Mouse (Mus musculus): Measurements from ENCODE around the gene Rab3il1. TPM values are rescaled to one million over a fixed set of nuclear protein-coding genes. Genes with fewer than 3 reads are reported as not detected.

The Rab3il1 gene
- total RNA-seq, 4 experiments from 2014 or later, result 9.4 to 20.4 (median 14.0) TPM

DNA sequence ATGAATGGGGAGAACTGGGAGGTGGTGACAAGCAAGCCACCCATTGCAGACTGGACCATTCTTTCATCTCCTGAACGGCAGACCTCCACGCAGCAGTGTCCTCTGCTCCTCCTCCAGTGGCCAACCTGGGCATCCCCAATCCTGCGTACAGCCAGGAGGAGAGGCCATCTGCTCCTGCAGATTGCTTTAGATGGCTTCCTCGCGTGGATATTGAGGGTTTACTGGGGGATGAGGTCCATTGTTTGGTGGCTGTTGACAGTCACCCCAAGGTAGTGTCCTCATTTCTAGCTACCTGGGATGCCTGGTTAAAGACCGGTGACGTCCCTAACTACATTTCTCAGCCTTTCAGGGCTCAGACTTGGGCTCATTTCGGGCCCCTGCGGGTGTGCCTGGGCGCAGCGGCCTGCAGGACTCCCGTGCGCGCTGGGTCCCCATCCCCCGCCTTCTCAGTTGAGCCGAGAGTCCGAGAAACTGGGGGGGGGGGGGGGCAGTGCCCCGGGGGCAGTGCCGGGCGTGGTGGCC is 39.5 kb downstream of the Rab3il1 start:
- DNase-seq (ENCODE audit: low spot score in 2 of 2), result no peak

DNA sequence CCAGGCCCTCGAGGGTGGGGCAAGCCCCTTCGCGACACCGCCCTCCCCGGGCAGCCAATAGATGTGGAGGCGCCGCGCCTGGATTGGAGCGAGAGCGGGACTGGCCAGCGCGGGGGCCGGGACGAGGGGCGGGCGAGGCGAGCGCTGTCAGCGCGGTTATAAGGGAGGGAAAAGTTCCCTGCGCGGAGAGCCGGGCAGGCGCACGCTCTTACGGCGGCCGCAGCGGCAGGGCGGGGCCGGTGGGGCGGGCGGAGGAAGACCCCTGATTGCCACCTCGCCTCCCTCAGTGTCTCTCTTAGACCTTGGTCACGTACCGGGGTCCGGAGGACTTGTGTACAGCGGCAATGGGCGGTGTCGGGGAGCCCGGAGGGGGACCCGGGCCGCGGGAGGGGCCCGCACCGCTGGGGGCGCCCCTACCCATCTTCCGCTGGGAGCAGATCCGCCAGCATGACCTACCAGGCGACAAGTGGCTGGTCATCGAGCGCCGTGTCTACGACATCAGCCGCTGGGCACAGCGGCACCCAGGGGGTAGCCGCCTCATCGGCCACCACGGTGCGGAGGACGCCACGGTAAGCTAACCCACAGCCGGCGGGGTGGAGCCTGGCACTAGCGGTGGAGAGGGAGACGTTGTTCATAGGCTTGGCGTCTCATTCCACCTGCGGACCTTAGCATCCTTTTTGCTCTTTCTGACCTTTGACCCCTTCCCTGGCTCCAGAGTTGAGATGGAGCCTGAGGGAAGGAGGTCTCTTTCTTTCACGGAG is 40.1 kb downstream of the Rab3il1 start, which contains the start of gene Fads3:
Gene Fads3 (plus strand): TSS at position 182 of the 761 bp plus-strand sequence.
- peak in 1 of 2 experiments; percentile 67 for DNase-seq (ENCODE audit: low spot score in 2 of 2)

GRCm38 (mm10) chr19:10042232-10042631 is 40.8 kb downstream of the Rab3il1 start:
- DNase-seq (ENCODE audit: low spot score in 2 of 2), result no peak

DNA sequence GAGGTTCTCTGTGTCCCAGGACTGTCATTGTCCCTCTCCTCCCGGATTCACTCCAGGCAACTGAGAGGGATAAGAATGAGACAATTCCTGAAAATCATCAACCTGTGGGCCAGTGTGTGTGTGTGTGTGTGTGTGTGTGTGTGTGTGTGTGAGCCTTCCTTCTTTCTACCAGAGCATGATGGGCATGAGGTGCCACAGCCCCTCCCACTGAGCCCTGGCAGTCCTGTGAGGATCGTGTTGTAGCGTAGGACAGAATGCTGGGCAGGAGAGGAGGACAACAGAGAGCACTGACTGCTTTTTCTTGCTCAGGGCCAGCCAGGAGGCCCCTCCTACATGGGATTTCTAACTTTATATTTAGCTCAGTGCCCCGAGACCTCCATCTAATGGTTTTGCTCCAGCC is 41.3 kb downstream of the Rab3il1 start:
- DNase-seq (ENCODE audit: low spot score in 2 of 2), result no peak

GRCm38 (mm10) chr19:10043643-10044042 is 42.2 kb downstream of the Rab3il1 start:
- no peak for DNase-seq (ENCODE audit: low spot score in 2 of 2)

GRCm38 (mm10) chr19:10045707-10046106 is 44.2 kb downstream of the Rab3il1 start:
- DNase-seq (ENCODE audit: low spot score in 2 of 2), result no peak

DNA sequence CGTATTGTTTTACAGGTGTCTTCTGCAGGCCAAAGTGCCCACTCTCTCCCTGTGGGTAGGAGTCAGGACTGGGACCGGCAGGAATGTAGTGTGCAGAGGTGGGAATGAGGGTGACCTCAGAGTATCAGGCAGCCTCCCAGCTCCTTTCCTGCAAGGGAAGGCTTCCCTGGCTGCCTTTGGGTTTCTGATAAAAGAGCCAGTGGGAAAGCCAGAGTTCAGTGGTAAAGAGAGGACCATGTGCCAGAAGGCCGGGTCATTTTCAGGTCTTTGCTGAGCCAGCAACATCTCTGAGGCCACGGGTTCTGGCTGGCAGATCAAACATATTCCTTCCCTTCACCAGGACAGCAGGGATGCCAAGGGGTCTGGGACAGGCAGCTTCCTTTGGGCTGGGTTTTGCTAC is 44.9 kb downstream of the Rab3il1 start:
- DNase-seq (ENCODE audit: low spot score in 2 of 2), result no peak

GRCm38 (mm10) chr19:10046983-10047382 is 45.5 kb downstream of the Rab3il1 start:
- DNase-seq (ENCODE audit: low spot score in 2 of 2), result no peak

- DNase-seq (ENCODE audit: low spot score in 2 of 2), result no peak
These were observed 48.1 kb downstream of the Rab3il1 start for GRCm38 (mm10) chr19:10049533-10049932.

DNA sequence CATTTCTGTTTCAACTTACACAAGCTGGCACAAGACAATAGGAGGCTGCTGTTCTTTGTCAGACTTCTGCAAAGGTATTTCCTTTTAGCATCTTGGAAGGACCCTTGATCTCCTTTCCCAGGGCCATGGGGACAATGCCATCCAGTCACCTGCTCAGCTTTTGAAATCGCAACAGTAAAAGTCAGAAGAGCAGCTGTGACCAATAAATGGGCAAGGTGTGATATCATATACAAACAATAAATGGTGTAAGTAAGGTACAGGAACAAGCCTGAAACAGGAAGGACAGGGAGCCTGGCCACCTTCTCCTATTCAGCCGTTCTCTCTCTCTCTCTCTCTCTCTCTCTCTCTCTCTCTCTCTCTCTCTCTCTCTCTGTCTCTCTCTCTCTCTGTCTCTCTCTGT is 49.0 kb downstream of the Rab3il1 start:
- no peak for DNase-seq (ENCODE audit: low spot score in 2 of 2)

- DNase-seq (ENCODE audit: low spot score in 2 of 2), result no peak
These were observed 51.2 kb downstream of the Rab3il1 start for GRCm38 (mm10) chr19:10052698-10053097.

GRCm38 (mm10) chr19:10053692-10054260 is 52.3 kb downstream of the Rab3il1 start:
- no peak for DNase-seq (ENCODE audit: low spot score in 2 of 2)

DNA sequence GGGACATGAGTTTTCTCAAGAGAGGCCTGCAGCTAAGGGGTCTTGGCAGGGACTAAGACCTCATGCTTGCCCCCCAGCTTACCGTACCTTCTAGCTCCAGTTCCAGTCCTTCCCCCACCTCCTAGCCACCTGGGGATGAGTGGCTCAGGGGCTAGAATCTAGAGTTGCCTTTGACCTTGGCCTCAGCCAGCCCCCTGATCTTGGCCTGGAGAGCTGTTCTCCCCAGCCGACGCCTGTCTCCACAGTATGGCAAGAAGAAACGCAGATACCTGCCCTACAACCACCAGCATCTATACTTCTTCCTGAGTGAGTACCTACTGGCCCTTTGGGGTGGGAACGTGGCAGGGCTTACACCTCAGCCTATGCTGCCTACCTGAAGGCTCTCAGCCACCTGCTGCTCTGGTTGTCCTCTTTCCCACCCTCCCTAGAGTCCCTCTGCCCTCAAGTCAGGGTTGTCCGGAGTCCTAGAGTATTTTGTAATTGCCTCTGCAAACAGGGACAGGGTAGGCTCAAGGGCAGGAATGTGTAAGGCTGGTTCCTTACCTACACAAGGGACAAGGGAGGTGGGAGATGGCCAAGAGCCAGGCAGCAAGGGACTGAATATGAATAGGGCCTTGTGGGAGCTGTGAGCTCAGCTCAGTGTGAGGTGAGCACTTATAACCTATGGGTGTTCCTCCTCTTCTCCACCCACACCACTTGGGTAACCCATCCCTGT is 53.0 kb downstream of the Rab3il1 start:
- DNase-seq (ENCODE audit: low spot score in 2 of 2), result no peak

DNA sequence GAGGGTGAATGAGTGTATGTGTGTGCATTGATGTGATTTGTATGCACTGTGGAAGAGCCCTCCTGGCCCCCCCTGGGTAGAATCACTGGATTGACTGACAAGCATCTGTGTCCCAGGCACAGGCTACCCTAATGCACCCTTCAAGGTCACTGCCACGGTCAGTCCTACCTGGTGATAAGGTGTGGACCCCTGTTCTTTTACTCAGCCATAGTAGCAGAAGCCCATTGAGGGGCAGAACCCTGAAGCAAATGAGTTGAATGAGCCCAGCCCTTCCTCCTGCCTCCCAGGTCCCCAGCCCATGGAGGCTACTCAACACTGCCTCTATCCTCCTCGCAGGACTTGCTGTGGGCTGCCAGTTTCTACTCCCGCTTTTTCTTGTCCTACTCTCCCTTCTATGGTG is 53.8 kb downstream of the Rab3il1 start:
- no peak for DNase-seq (ENCODE audit: low spot score in 2 of 2)

DNA sequence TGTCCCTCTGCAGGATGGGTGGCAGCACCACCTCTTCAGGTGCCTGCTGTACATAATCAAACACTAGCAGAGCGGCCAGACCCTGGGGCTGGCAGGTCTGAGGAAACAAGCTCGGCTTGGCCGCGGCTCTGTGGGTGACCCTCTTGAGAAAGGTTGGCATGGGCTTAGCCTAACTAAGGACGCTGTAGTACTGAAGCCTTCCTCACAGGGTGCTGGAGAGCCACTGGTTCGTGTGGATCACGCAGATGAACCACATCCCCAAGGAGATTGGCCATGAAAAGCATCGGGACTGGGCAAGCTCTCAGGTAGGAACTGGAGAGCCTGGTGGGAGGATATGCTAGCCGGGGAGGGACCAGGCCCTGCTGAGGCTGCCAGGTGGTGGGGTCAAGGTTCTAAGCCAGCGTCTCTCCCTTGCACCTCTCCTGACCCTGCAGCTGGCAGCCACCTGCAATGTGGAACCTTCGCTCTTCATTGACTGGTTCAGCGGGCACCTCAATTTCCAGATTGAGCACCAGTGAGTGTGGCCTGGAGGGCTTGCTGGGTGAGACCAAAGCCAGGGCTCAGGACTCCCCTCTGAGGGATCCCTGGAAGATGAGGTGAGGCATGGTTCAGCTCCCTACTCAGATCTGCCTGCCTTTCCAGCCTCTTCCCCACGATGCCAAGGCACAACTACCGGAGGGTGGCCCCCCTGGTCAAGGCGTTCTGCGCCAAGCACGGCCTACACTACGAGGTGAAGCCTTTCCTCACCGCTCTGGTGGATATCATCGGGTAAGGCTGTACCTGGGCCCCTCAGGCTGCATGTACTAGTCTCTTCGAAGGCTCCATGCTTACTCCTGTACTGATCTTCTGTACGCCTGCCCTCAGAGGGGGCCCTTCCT is 54.6 kb downstream of the Rab3il1 start:
- DNase-seq (ENCODE audit: low spot score in 2 of 2), result no peak

DNA sequence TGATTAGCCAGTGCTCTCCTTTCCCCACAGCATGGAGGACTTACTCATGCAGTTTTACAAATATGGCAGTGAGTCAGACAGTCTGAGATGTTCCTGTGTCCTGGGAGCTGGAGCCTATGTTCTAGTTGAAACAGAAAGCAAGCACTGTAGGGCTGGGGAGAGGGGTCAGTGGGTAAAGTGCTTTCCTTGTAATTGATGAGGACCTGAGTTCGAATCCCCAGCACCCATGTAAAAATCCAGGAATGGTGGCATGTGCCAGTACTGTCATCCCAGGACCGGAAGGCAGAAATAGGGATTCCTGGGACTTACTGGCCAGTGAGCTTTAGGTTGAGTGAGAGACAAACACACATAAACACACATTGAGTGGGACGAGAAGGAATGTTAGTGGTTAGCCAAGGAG is 55.2 kb downstream of the Rab3il1 start:
- DNase-seq (ENCODE audit: low spot score in 2 of 2), result no peak

- no peak for DNase-seq (ENCODE audit: low spot score in 2 of 2)
These were observed 56.2 kb downstream of the Rab3il1 start for GRCm38 (mm10) chr19:10057486-10058351.

DNA sequence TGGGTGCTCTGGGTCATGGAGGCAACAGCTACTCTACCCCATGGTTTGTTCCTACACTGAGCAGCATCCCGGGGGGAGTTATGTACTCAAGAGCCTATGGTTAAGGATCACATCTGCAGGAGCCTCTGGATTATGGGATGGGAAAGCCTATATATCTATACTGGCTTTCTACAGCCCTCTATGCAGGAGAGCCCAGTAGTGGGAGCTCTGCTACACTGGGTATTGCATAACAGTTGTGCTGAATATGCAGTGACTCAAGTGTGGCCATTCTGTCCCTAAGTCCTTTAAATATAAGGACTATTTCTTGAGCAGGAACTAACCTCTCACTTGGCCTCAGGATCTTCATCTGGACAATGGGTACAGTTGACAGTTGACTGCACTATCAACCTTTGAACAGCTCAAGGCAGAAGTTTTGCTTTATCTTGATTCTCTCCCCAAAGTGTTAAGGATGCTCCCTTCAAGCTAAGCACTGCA is 56.9 kb downstream of the Rab3il1 start:
- no peak for DNase-seq (ENCODE audit: low spot score in 2 of 2)

GRCm38 (mm10) chr19:10058876-10059427 is 57.5 kb downstream of the Rab3il1 start:
- DNase-seq (ENCODE audit: low spot score in 2 of 2), result no peak
